Mouse (Mus musculus) heart, postnatal 25 days (tissue): ENCODE data around the gene Eif3g. TPM values are rescaled to one million over a fixed set of nuclear protein-coding genes. Genes with fewer than 3 reads are reported as not detected.
A peak's percentile ranks its signal among the peaks of the same experiment; 100 is the strongest.

ENCODE experiments used
- DNase-seq: peaks from one replicate; pipeline ENCODE4 v3.0.0; 2022; ENCODE audit warnings: low spot score
- intact Hi-C: fragments of 180-260 bp; cut with DNase I; formaldehyde crosslinking; loops from one replicate; pipeline ENCODE4 v1.15.1; 2025
- total RNA-seq, 2 experiments: library from RNA; stranded (reverse); gene quantifications; 2 replicates each; pipeline ENCODE4 v1.2.3; 2021

Gene Eif3g
- total RNA-seq, 2 experiments from 2014 or later: 97.8 to 100 TPM

DNA sequence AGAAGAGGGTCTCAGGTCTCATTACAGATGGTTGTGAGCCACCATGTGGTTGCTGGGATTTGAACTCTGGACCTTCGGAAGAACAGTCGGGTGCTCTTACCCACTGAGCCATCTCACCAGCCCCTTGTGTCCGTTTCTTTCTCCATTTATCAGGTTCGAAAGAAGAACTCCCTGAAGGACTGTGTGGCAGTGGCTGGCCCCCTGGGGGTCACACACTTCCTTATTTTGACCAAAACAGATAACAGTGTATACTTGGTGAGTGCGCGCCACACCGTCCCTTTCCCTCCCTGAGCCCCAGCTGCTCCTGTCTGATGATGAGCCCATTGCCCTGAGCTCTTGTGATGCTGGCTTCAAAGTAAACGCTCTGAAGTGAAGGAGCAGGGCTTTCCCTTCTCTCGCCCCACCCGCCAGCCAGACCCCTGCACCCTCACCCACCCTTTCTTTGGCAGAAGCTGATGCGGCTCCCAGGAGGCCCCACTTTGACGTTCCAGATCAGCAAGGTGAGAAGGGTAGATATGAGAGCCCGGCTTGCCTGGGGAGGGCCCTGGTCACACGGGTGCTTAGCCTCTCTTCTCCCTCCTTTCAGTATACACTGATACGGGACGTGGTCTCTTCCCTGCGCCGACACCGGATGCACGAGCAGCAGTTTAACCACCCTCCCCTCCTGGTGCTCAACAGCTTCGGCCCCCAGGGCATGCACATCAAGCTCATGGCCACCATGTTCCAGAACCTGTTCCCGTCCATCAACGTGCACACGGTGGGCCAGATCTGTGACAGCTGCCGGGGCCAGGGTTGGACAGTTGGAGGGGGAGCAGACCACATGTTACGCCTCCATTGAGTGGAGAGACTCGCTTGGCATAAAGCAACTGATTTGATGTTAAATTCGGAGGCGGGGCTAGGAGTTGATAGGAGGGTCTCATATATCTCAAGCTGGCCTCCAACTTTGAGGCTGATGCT lies 9.0 kb downstream of the Eif3g start:
- intact Hi-C loops: no loop called here
- no peak for DNase-seq

DNA sequence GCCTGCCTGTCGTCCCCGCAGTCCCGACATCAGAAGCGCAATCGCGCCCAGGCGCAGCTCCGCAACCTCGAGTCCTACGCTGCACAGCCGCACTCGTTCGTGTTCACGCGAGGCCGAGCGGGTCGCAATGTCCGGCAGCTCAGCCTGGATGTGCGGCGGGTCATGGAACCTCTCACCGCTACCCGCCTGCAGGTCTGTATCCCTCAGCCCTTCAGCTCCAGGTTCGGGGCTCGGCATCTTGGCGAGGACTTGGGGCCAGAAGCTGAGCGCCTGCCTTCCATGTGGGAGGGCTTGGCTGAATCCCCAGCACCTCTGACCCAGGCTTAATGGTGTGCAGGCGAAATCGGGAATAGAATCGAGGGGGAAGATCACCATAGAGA lies 10.0 kb downstream of the Eif3g start:
- DNase-seq: no peak
- intact Hi-C loops: no loop called here

DNA sequence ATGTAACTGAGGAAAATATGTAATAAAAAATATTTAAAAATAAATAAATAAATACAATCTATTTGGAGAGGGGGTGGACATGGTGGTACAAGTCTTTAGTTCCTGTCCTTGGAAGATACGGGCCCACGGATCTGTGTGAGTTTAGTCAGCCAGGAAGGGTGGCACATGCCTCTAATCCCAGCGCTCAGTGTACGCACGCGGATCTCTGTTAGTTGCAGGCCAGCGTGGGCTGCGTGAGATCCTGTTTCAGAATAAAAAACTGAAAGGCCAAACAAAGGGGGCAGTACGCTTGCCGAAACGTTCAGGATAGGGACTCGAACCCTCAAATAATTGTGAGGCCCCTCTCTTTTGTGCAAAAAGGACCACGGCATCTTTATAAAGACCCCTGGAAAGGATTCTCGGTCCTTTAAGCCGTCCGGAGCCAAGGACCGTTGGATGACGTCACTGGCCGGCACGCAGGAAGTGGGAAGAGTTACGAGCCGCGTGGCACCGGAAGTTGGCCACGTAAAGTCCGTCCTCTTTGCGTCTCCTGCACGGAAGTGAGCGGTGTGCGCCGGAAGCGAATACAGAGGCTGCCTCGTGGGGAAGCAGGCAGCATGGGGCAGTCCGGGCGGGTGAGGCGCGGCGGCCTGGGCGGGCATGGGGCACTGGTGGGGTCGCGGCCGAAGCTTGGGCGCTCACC lies 10.6 kb downstream of the Eif3g start, which contains the start of gene Ppan:
Ppan (plus strand) TSS at position 472 of the 682 bp plus-strand sequence.
- intact Hi-C loops: no loop called here
- peak; percentile 92 for DNase-seq

DNA sequence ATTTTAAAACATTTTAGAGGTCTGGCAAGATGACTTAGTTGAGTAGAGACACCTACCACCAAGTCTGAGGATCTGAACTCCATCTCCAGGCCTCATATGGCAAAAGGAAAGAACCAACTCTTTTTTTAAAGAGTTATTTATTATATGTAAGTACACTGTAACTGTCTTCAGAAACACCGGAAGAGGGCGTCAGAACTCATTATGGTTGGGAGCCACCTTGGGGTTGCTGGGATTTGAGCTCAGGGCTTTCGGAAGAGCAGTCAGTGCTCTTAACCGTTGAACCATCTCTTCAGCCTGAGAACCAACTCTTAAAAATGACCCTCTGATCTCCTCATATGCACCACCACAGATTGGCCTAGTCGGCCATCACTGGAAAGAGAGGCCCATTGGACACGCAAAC lies 11.2 kb downstream of the Eif3g start:
- DNase-seq: no peak
- intact Hi-C loops: no loop called here

DNA sequence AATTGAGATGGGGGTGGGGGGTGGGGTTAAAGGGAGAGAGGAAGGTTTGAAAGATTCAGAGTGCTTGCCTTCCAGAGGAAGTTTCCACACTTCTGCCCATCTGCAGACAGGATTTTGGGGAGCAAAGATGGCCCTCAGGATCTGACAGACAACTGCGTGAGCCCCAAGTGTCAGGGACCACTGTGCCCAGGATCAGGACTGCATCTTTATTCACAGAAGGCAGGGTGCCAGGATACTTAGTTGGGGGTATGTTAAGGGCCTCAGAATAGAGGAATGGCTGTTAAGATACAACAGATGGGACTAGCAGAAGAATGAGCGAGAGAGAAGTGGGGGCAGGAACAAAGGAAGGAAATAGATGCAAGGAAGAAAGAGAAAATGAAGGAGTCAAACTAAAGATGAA lies 11.9 kb downstream of the Eif3g start:
- DNase-seq: no peak
- intact Hi-C loops: no loop called here

DNA sequence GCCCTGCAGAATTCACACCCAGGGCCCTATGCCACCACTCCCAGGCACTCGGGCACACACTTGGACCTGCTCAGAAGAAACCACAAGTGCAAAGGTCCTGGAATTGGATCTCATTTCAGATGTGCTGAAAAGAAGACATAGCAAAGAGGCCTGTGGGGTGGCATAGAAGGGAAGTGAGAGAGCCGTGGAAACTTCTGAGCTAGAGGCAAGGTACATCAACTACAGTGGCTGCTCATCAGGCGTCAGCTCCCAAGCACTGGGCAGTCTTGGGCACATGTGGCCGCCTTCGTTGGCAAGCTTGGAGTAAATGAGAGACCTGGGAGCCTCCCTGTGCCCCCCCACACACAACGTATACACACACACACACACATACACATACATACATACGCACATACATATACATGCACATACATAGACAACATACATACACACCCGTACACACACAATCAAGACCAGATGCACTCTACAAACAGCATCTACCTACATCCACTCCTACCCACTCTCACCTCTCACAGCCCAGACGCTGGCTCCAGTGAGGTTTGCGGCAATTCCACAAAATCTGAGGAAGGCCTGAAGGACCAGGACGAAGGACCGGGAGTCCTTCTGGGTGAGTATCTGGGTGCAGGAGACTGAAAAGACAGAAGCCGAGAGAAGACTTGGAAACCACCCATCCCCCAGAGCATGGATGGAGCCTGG lies 19.2 kb downstream of the Eif3g start, which contains the start of gene Angptl6:
Angptl6 (minus strand) TSS at position 631 of the 696 bp plus-strand sequence.
- no peak for DNase-seq
- intact Hi-C loops: no loop called here

DNA sequence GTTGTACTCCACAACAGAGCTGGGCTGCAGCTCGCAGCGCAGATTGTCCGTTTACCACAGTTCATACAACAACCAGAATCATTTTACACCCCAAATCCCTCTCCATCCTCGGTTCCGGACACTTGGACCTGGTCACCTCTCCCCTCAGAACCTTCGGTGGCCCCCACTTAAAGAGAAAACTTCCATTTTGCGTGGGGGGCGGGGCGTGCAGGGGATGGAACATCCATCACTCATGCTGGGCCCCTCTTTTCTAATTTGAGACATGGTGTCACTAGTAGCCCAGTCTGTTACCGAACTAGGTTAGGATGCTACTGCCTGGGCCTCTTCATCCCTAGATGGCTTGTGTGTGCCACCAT lies 19.7 kb downstream of the Eif3g start:
- no peak for DNase-seq
- intact Hi-C loops: no loop called here

DNA sequence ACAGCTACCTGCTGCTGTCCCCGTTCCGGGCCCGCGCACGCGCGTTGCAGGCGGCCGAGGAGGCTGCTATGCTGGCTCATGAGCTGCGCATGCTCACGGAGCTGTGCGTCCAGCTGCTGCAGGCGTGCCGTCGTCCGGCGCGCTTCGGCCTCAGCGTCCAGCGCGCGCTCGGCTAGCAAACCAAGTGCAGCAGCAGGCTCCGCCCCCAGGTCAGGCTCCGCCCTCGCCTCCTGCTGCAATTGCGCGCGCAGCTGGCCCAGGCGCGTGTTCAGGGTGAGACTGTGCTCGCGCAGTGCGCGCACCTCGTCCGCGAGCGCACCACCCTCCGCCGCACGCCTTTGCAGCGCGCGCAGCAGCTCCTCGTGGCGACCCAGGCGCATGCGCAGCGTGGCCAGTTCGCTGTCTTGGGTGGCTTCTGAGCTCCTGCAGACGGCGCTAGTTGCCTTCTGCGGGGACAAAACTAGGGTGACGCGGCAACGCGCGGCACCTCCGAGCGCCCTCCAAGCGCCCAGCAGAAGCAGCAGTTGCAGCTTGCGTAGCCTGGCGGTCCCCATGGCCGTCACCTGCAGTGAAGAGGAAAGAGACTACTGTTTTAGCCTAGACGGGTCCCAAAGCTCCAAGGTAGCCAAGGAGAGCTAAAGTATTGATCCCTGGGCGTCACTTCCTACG lies 20.2 kb downstream of the Eif3g start:
- intact Hi-C loops: no loop called here
- peak; percentile 100 for DNase-seq

DNA sequence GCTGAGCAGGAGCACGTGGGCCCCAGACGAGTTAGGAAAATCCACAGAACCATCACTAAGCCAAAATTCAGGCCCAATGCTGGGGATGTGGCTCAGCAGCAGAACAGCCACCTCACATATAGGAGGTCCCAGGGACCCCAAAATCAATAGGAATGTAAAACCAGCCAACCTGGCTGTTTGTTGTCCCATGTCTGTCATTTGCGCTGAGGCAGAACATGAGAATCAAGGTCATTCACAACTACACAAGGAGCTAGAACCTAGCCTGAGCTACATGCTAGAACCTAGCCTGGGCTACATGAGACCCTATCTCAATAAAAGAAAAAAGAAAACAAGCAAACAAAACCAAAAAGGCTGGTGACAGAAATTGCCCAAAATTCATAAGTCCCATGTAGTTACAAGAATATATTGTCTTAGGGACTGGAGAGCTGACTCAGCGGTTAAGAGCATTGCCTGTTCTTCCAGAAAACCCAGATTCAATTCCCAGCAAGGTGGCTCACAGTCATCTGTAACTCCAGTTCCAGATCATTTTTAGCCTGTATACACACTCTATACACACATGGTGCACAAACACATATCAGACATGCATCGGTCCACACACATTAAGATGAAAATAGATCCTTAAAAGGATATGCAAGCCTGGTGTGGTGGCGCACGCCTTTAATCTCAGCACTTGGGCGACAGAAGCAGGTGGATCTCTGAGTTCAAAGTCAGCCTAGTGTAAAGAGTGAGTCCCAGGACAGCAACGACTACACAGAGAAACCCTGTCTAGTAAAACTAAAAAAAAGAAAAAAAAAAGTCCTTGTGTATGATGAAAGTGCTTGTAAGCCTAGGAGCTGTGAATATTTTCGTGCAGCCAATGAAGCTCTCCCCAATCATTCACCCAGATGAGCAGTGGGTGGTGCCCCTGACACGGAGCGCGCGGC lies 21.0 kb downstream of the Eif3g start:
- DNase-seq: no peak
- intact Hi-C loops: no loop called here

DNA sequence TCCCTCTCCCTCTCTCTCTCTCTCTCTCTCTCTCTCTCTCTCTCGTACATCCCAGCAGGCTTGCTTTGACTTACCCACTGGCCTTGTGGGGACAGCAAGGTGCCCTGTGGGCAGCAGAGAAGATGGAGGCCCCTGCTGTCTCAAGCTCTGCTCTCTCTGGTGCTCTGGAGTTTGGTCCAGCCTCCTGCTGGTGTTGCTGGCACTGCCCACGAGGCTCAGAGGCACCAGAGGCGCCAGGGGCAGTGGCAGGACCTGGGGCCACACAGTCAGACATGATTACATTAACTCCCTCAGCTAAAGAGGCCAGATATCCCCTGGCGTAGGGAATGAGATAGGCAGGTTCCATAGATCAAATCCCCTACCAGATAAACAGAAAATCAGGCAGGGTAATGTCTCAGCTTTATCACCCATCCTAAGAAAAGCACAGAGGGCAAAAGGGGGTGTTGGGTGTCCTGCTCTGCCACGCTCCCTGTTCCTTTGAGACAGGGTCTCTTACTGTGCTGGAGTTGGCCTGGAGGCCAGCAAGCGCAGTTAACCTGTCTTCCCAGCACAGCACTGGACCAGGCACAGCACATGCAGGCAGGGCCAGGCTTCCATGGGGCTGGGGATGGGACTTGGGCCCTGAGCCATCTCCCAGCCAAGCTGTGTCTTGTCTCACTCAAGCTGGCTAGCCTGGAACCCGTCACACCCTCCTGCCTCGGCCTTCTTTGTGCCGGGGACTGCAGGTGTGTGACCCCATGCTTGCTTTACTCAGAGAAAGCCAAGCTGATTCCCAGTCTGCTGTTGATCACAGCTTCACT lies 21.9 kb downstream of the Eif3g start:
- no peak for DNase-seq
- intact Hi-C loops: no loop called here

DNA sequence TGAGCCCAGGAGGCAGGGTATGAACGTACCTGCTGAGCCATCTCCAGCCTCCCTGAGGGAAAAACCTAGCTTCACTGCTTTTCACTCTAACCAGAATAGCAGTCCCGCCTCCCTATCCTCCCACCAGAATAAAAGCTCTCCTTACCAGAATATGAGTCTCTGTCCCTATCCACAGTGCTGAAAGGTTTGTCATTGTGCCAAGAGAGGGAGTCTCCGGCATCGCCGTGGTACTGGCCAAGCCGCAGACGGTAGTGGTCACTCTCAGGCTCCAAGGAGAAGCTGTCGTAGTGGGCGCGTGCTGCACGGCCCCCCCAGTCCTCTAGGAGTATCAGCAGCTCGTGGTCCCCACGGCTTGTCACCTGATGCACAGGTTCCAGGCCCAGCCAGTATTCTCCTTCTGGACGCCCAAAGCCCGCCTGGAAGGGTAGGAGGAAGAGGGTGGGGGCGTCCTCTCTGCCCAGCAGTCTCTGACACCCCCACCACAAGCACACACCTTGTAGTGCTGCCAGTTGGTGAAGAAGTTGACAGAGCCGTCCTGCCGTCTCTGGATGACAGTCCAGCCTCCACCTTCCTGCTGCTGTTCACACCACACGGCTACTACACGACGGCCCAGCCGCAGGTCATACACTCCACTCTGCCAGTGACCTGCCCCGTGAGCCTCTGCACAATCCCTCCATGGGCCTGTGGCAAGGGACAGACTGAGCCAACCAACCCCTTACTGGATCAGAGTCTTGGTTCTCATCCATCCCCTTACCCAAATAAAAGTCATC lies 23.2 kb downstream of the Eif3g start:
- DNase-seq: no peak
- intact Hi-C loops: no loop called here

DNA sequence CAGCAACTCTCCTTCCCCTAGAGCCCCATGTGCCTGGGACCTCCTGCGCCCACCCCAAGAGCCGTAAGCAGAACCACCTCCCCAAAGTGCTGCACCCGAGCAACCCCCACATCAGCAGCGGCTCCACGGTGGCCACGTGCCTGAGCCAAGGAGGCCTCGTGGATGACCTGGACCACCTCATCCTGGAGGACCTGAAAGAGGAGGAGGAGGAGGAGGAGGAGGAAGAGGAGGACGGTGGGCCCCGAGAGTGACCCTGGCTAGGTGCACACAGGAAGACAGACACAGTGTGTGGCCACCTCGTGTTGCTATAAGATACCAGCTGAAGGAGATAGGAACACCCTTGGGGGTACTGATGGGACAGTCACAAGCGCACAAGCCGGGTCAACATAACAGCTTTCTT lies 24.9 kb downstream of the Eif3g start:
- no peak for DNase-seq
- intact Hi-C loops: no loop called here

DNA sequence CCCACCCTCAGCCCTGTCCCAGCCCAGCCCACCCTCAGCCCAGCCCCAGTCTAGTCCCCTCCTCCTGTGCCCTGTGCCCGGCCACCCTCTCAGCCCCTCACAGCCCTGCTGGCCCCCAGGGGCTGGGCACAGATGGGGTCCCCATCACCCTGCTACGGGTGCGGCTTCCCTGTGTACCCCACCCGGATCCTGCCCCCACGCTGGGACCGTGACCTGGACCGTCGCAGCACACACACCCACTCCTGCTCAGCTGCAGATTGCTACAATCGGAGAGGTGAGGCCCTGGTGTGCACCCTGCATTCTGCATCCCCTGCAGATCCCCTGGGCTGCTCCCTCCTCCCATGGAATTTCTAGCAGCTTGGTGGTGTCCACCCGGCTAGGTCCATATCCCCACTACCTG lies 25.4 kb downstream of the Eif3g start:
- no peak for DNase-seq
- intact Hi-C loops: no loop called here

DNA sequence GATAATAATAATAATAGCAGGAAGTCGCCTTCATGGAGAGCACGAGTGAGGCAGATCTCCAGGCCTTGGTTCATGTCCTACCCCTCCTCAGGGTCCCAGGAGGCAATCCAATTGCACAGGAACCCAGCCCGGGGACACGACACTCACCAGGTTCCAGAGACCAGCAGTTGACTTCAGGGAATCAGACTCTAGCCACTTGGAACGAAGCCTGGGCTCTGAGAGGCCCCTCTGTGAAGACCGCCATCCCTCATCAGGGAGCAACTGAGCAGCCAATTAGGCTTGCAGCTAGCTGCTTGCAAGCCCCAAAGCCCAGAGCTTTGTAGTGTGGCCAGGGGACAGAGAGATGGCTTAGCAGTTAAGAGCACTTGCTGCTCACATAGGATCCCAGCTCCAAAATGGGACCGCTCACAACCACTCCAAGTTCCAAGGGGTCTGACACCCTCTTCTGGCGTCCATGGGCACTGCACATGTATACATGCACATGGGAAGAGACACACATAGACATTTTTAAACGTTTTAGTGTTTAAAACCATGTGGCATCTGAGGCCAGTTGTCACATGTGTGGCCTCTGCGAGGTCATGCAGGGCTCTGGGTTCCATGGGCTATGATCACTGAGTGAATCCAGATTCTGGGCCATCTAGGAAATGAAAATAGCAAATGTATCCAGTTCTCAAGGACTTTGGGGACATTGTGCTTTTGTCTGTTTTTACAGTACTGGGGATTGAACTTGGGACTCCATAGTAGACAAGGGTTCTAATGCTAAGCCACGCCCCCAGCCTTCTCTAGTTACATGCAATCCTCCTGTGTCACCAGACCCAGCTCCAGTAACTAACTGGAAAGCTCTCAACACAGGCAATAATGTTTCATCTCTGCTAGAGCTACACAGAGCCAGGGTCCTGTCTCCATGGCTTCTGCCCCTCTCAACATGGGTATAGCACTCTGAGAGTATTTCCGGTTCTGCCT lies 27.9 kb downstream of the Eif3g start:
- intact Hi-C loops: no loop called here
- DNase-seq: no peak

DNA sequence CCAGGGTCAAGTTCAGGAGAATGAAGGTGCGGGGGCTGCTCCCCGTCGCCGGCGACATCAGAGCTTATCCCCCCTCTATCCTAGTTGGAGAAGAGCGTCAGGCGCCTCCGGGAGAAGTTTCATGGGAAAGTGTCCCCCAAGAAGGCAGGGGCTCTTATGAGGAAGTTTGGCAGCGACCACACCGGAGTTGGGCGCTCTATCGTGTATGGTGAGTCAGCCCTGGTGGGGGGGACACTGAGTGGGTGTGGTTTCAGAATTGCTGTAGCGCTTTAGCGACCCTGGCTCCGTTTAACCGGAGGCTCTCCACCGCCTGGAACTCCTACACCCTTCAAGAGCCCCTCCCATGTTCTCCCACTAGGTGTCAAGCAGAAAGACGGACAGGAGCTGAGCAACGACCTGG lies 29.2 kb downstream of the Eif3g start:
- no peak for DNase-seq
- intact Hi-C loops: no loop called here

DNA sequence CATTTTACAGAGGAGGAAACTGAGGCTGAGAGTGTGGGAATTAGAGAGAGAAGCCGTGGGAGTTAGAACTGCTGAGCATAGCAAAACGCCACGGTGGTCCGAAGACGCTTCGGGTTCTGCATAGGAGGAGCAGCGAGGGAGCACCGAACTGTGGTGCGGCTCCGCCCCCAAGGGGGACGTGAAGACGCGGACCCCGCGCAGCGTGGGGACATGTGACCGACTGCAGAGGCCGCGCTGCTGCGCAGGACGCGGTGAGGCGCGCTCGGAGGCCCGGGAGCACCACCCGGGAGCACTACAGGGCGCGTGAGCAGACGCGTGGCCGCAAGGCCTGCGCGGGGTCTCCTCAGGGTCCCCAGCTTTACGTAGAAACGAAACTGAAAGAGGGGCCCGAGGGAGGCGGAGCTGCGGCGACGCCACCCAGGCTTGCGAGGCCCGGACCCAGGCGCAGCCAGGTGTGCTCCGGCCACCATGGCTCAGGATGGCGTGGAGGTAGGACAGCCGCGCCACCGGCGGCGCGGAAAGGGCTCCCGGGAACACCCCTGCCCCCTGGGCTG lies 29.9 kb downstream of the Eif3g start, which contains the start of gene A230050P20Rik:
A230050P20Rik (plus strand) TSS at position 195 of the 554 bp plus-strand sequence.
- intact Hi-C loops: no loop called here
- no peak for DNase-seq
